Mouse (Mus musculus) CD8-positive naive resting alpha-beta T cell, adult 57 days (primary cell): ENCODE data around the gene Nsrp1. TPM values are rescaled to one million over a fixed set of nuclear protein-coding genes. Genes with fewer than 3 reads are reported as not detected.

Experiments
- total RNA-seq: library from RNA; stranded (reverse); gene quantifications from one replicate; pipeline ENCODE4 v1.2.4, GENCODE M21; 2023

Gene Nsrp1
- 28.7 TPM for total RNA-seq

GRCm38 (mm10) chr11:77078273-77079134 is at the start of gene Nsrp1:
Gene Nsrp1 (minus strand): TSS chr11:77078435.

GRCm38 (mm10) chr11:76997916-76998704 is 80.1 kb downstream of the Nsrp1 start, which contains the start of gene Slc6a4:
Gene Slc6a4 (plus strand): TSS chr11:76998603.

Other genes starting within 250 kb of the Nsrp1 start
- gene Cpd, start 231.4 kb downstream of the Nsrp1 start, total RNA-seq = 4.2 TPM
- gene Tmigd1, start 176.3 kb downstream of the Nsrp1 start, total RNA-seq = not detected
- gene Blmh, start 153.6 kb downstream of the Nsrp1 start, total RNA-seq = 42.2 TPM
- gene Slc6a4, start 79.8 kb downstream of the Nsrp1 start, total RNA-seq = not detected
- gene Efcab5, start 110.5 kb upstream of the Nsrp1 start, total RNA-seq = 0.31 TPM
- gene Ssh2, start 137.9 kb upstream of the Nsrp1 start, total RNA-seq = 337 TPM